Mouse (Mus musculus) left cerebral cortex, postnatal 10 days (tissue): ENCODE measurements around the gene Mfsd2a. TPM values are rescaled to one million over a fixed set of nuclear protein-coding genes. Genes with fewer than 3 reads are reported as not detected.

ENCODE experiments used
- DNase-seq, 2 experiments: peaks; one replicate each; pipeline ENCODE4 v3.0.0; 2021 to 2022; ENCODE audit warnings: low spot score in 2 of 2, mixed read lengths in 1 of 2; ENCODE audit errors: extremely low spot score in 1 of 2
- intact Hi-C: fragments of 180-260 bp; cut with DNase I; formaldehyde crosslinking; loops from one replicate; pipeline ENCODE4 v1.15.1; 2025
- total RNA-seq, 2 experiments: library from RNA; stranded (reverse); gene quantifications; 2 replicates each; pipeline ENCODE4 v1.2.3; 2021

Gene Mfsd2a
- total RNA-seq, 2 experiments from 2014 or later: 47.0 to 58.6 TPM

GRCm38 (mm10) chr4:122903709-122904108 is 57.3 kb downstream of the Mfsd2a start:
- no peak for DNase-seq
- intact Hi-C loops: loop anchor here (5.0 kb wide), 1 partner anchor 179 kb away; no protein-coding TSS in a partner anchor

DNA sequence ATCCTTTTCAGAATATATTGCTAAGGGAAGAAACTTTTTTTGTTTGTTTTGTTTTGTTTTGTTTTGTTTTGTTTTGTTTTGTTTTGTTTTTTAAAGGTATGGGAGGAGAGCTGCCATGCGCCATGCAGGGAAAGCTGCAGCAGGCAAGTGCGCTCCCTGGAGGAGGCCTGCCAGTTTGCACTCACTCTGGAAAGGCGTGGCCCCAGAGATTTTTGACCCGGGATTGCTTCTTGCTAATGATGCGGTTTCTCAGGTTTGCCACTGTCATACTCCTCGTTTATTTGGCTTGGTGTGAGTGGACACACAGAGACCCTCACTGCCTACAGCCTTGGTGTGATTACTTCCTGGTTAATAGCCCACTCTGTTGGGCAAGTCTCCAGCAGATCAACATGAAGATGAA is 58.8 kb downstream of the Mfsd2a start:
- intact Hi-C loops: loop anchor here (5.0 kb wide), 1 partner anchor 180 kb away; no protein-coding TSS in a partner anchor
- peak in 1 of 2 experiments; percentile 42 for DNase-seq

DNA sequence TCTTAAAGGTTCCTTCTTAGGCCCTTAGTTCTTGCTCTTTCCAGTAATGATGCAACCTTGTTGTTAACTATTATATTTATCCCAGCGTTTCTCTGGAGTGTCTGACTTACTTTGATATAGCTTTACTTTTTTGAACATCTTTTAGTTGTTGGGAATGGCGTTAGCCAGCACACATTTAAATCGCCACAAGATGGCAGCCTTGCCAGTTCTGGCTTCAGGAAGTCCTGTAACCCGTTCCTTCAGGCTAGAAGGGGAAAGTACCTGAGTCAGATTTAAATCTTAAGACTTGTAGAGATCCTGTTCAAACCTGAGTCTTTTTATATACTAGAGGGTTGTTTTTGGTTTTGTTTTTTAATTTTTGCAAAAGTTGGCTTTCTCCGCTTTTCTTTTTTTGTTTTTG is 62.7 kb downstream of the Mfsd2a start:
- intact Hi-C loops: loop anchor here (5.0 kb wide), 1 partner anchor 84 kb away; no protein-coding TSS in a partner anchor
- DNase-seq: peak; percentile 66 to 75

DNA sequence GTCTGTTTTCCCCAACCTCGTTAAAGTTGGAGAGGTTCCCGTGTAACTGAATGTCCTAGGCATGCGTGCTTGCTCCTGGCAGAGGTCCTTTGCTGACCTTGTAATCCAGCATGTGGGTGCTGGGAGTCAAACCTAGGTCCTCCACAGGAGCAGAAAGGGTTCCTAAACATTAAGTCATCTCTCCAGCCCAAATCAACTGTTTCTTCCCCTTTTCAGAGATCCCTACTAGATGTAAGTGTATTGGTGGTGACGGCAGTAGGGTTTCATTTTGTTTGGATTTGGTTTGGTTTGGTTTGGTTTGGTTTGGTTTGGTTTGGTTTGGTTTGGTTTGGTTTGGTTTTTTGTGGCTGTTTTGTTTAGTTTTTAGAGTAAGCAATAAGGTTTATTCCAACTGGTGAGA is 63.2 kb downstream of the Mfsd2a start:
- intact Hi-C loops: loop anchor here (5.0 kb wide), 1 partner anchor 85 kb away; no protein-coding TSS in a partner anchor
- no peak for DNase-seq

Other genes starting within 250 kb of the Mfsd2a start
- 10 to 100 TPM; 74.2 to 77.4 TPM for gene Ppt1, start 124.9 kb downstream of the Mfsd2a start, total RNA-seq
- gene Cap1, start 75.1 kb downstream of the Mfsd2a start, total RNA-seq: 100 to 1,000 TPM; 203 to 204 TPM
- gene Mycl, start 34.5 kb upstream of the Mfsd2a start, total RNA-seq: 10 to 100 TPM; 35.0 to 39.2 TPM
- 10 to 100 TPM; 21.4 to 26.6 TPM for gene Trit1, start 55.4 kb upstream of the Mfsd2a start, total RNA-seq
- gene Bmp8b, start 144.0 kb upstream of the Mfsd2a start, total RNA-seq: under 1 TPM; 0.26 to 0.54 TPM
- gene Oxct2b, start 155.1 kb upstream of the Mfsd2a start, total RNA-seq: under 1 TPM in 1 of 2 experiments, not detected in 1; 0.53 TPM
- gene Ppie, start 178.8 kb upstream of the Mfsd2a start, total RNA-seq: 10 to 100 TPM; 18.8 to 22.7 TPM
- gene Hpcal4, start 222.0 kb upstream of the Mfsd2a start, total RNA-seq: 100 to 1,000 TPM; 234 to 238 TPM
- gene Nt5c1a, start 240.3 kb upstream of the Mfsd2a start, total RNA-seq: 1 to 10 TPM; 8.2 to 8.6 TPM